Mouse (Mus musculus) forebrain, embryonic 15.5 days (tissue): Measurements from ENCODE around the gene Olfr1474. TPM values are rescaled to one million over a fixed set of nuclear protein-coding genes. Genes with fewer than 3 reads are reported as not detected.
"Not testable (repeated sequence)": the region's sequence is repeated elsewhere in the genome, so short reads cannot be mapped to it uniquely, and the experiment has no call there.

Experiments
- ATAC-seq: fragments of 200-750 bp; cut with Nextera tagmentation; replicated peaks from 2 replicates; pipeline ENCODE4 v1.8.0; 2017; ENCODE audit warnings: mild to moderate bottlenecking, moderate TSS enrichment, moderate library complexity
- H3K27ac ChIP-seq: fragments of 300-500 bp; sonication (generic); replicated peaks from 2 replicates; pipeline ENCODE4 v1.5.1; 2015; ENCODE audit warnings: mild to moderate bottlenecking, inconsistent platforms
- H3K27me3 ChIP-seq: fragments of 300-500 bp; sonication (generic); 2 replicates; pipeline ENCODE4 v1.6.1; 2015; ENCODE audit warnings: inconsistent platforms
- H3K36me3 ChIP-seq: fragments of 300-500 bp; sonication (generic); 2 replicates; pipeline ENCODE4 v1.6.1; 2015; ENCODE audit warnings: mild to moderate bottlenecking, inconsistent platforms
- H3K4me1 ChIP-seq: fragments of 300-500 bp; sonication (generic); 2 replicates; pipeline ENCODE4 v1.6.1; 2015; ENCODE audit warnings: inconsistent platforms
- H3K4me2 ChIP-seq: fragments of 300-500 bp; sonication (generic); replicated peaks from 2 replicates; pipeline ENCODE4 v1.6.1; 2015; ENCODE audit warnings: mild to moderate bottlenecking, inconsistent platforms
- H3K4me3 ChIP-seq: fragments of 300-500 bp; sonication (generic); 2 replicates; pipeline ENCODE4 v1.5.1; 2015; ENCODE audit warnings: mild to moderate bottlenecking, inconsistent platforms
- H3K9ac ChIP-seq: fragments of 300-500 bp; sonication (generic); replicated peaks from 2 replicates; pipeline ENCODE4 v1.6.1; 2015; ENCODE audit warnings: mild to moderate bottlenecking, inconsistent platforms
- H3K9me3 ChIP-seq: fragments of 300-500 bp; sonication (generic); 2 replicates; pipeline ENCODE4 v1.6.1; 2016; ENCODE audit warnings: inconsistent platforms
- WGBS: fragments of 180-500 bp; shearing (Covaris S2); methylation state at CpG from one replicate; pipeline ENCODE4 v1.1.7; 2015; ENCODE audit warnings: mixed read lengths; 5-methylcytosine and 5-hydroxymethylcytosine counted together
- polyA plus RNA-seq: library from polyadenylated mRNA; unstranded; fragments of >200 nt; fragmentation: Nextera tagmentation; extraction: Ambion mirVana; gene quantifications from 2 replicates; pipeline ENCODE4 v1.2.1, GENCODE M21; 2015

The Olfr1474 gene
- polyA plus RNA-seq: not detected in 2 replicates

DNA sequence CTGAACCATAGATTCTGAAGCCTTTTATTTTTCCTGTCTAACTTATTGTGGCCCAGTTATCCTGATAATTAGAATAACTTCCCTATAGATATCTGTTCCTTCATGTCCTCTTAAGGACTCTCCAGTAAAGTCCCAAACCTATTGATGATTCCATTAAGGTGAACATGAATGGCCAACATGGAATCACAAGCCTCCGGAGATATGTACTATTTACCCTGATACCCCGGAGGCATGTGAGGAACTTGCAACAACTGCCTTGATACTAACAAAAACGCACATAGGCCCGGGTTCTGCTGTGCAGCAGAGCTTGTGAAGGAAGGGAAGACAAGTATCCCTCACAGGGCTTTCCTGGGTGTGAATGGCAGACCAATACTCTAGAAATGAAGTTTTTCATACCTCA, at the start of gene Olfr1474:
Olfr1474 (plus strand) TSS at position 301 of the 400 bp plus-strand sequence.
- not testable (repeated sequence) for H3K36me3 ChIP-seq, H3K4me1 ChIP-seq, H3K9me3 ChIP-seq, ATAC-seq, H3K4me2 ChIP-seq, H3K27me3 ChIP-seq, H3K27ac ChIP-seq, H3K9ac ChIP-seq, H3K4me3 ChIP-seq
- 85% methylated on average over 4 of the region's 4 CpGs for WGBS

DNA sequence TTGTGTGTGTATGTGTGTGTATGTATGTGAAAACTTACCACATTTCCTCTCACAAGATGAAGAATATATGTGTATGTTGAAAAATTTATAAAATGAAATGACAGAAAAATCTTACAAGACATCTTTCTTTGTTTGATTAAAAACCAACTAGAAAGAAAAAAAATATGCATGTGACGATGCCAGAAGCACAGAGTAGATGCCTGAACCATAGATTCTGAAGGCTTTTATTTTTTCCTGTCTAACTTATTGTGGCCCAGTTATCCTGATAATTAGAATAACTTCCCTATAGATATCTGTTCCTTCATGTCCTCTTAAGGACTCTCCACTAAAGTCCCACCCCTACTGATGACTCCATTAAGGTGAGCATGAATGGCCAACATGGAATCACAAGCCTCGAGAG, 26.3 kb upstream of the Olfr1474 start, which contains the start of gene Olfr1471:
Olfr1471 (plus strand) TSS at position 301 of the 400 bp plus-strand sequence.
- H3K36me3 ChIP-seq, H3K4me3 ChIP-seq, H3K4me1 ChIP-seq, H3K9ac ChIP-seq, ATAC-seq, H3K9me3 ChIP-seq, H3K27me3 ChIP-seq, H3K27ac ChIP-seq, H3K4me2 ChIP-seq: not testable (repeated sequence)
- WGBS: 65% methylated on average over 2 of the region's 2 CpGs

DNA sequence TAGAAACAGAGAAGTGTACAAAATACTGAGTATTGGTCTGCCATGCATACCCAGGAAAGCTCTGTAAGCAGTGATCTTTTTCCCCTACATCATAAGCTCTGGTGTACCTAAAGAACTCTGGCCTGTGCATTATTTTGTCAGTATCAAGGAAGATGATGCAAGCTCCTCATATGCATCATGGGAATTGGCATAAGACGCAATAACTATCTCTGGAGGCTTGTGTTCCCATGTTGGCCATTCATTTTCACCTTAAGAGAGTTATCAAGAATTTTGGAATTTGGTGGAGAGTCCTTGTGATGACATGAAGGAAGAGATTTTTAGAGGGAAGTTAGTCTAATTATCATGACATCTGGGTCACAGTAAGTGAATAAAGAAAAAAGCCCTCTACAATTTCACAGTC, 13.4 kb upstream of the Olfr1474 start, which contains the start of gene Olfr1472:
Olfr1472 (minus strand) TSS at position 101 of the 400 bp plus-strand sequence.
- 92% methylated on average over 1 of the region's 1 CpGs for WGBS
- H3K27me3 ChIP-seq: no peaks in the 10 kb centered on the region
- no peaks in the 10 kb centered on the region for H3K4me1 ChIP-seq
- no peak within 1 kb of the TSS for H3K9ac ChIP-seq
- 0 out of 2 replicates have a peak, but pooled peaks cover 9% of the 10 kb centered on the region for H3K9me3 ChIP-seq
- ATAC-seq: no peak
- no peak within 1 kb of the TSS for H3K27ac ChIP-seq
- no peak within 1 kb of the TSS for H3K4me3 ChIP-seq
- H3K36me3 ChIP-seq: no peaks in the 10 kb centered on the region
- no peak within 1 kb of the TSS for H3K4me2 ChIP-seq

DNA sequence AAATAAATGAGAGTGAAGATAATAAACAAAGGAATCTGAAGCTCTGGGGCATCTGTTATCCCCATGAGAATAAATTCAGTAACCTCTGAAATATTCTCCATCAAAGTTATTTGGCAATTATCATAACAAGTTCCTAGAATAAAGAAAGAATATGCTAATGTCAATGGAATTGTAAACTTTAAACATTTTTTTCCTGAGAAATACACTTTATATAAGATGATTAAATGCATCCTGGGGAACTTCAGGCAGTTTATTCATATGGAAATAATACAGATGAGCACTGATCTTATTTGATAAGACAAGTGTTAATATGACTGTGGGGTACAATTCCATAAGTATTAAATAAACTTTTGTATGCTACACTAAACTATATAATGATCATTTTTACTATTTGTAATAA, 10.7 kb downstream of the Olfr1474 start, which contains the start of gene Olfr1475:
Olfr1475 (minus strand) TSS at position 101 of the 400 bp plus-strand sequence.
- no peak within 1 kb of the TSS for H3K27ac ChIP-seq
- 0 out of 2 replicates have a peak, but pooled peaks cover 3% of the 10 kb centered on the region for H3K9me3 ChIP-seq
- H3K27me3 ChIP-seq: no peaks in the 10 kb centered on the region
- ATAC-seq: no peak
- H3K9ac ChIP-seq: no peak within 1 kb of the TSS
- H3K4me1 ChIP-seq: no peaks in the 10 kb centered on the region
- H3K4me3 ChIP-seq: no peak within 1 kb of the TSS
- no peaks in the 10 kb centered on the region for H3K36me3 ChIP-seq
- no peak within 1 kb of the TSS for H3K4me2 ChIP-seq

DNA sequence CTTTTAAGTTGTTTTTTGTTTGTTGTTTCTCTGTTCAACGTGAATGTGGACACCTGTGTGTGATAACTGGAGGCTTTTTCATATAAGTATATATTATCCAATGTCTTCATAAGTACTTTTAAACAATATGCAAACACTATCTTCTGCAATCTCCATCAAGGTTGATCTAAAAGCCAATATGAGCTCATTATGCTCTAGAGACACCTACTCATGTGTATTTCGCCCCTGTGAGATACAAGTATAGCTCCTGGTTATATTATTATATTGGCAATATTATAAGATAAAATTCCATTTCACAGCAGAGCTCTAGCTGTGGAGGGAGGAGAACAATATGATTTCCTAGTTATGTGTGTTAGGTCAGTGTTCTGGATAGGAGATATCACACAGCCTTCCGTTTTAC, 30.9 kb downstream of the Olfr1474 start, which contains the start of gene Olfr1477:
Olfr1477 (plus strand) TSS at position 301 of the 400 bp plus-strand sequence.
- no peaks in the 10 kb centered on the region for H3K4me1 ChIP-seq
- H3K36me3 ChIP-seq: no peaks in the 10 kb centered on the region
- H3K27ac ChIP-seq: no peak within 1 kb of the TSS
- H3K9me3 ChIP-seq: 0 out of 2 replicates have a peak, but pooled peaks cover 11% of the 10 kb centered on the region
- H3K9ac ChIP-seq: no peak within 1 kb of the TSS
- no peaks in the 10 kb centered on the region for H3K27me3 ChIP-seq
- WGBS: 75% methylated on average over 3 of the region's 3 CpGs
- no peak within 1 kb of the TSS for H3K4me2 ChIP-seq
- no peak for ATAC-seq
- no peak within 1 kb of the TSS for H3K4me3 ChIP-seq

Other genes starting within 250 kb of the Olfr1474 start
- gene Olfr1463, start 238.2 kb upstream of the Olfr1474 start, polyA plus RNA-seq: not detected in 2 replicates
- gene Olfr1465, start 154.0 kb upstream of the Olfr1474 start, polyA plus RNA-seq: not detected in 2 replicates
- gene Olfr1466, start 130.7 kb upstream of the Olfr1474 start, polyA plus RNA-seq: not detected in 2 replicates
- gene Olfr1467, start 107.3 kb upstream of the Olfr1474 start, polyA plus RNA-seq: not detected in 2 replicates
- gene Olfr1469, start 61.7 kb upstream of the Olfr1474 start, polyA plus RNA-seq: not detected in 2 replicates
- gene Olfr1471, start 26.2 kb upstream of the Olfr1474 start, polyA plus RNA-seq: not detected in 2 replicates
- gene Olfr1472, start 13.5 kb upstream of the Olfr1474 start, polyA plus RNA-seq: not detected in 2 replicates
- gene Olfr1475, start 10.6 kb downstream of the Olfr1474 start, polyA plus RNA-seq: not detected in 2 replicates
- gene Olfr1477, start 31.0 kb downstream of the Olfr1474 start, polyA plus RNA-seq: not detected in 2 replicates
- not detected in 2 replicates for gene Olfr1480, start 58.3 kb downstream of the Olfr1474 start, polyA plus RNA-seq
- gene Olfr1484, start 113.9 kb downstream of the Olfr1474 start, polyA plus RNA-seq: not detected in 2 replicates
- not detected in 2 replicates for gene Olfr1487, start 147.8 kb downstream of the Olfr1474 start, polyA plus RNA-seq
- not detected in 2 replicates for gene Olfr1489, start 162.1 kb downstream of the Olfr1474 start, polyA plus RNA-seq
- gene Olfr1490, start 181.5 kb downstream of the Olfr1474 start, polyA plus RNA-seq: not detected in 2 replicates
- not detected in 2 replicates for gene Olfr1491, start 227.7 kb downstream of the Olfr1474 start, polyA plus RNA-seq